Mouse (Mus musculus) thymus, adult 18-20 months (tissue): Measurements from ENCODE around the gene Gas2.

Experiments used
- DNase-seq, 2 experiments: peaks; one replicate each; pipeline ENCODE4 v3.0.0; 2022; ENCODE audit warnings: mixed read lengths in 2 of 2

The Gas2 gene

GRCm38 (mm10) chr7:51885345-51885744 is 23.5 kb downstream of the Gas2 start:
- no peak for DNase-seq

- DNase-seq = no peak
Measured at GRCm38 (mm10) chr7:51887678-51888567, 26.1 kb downstream of the Gas2 start.

GRCm38 (mm10) chr7:51889601-51890000 is 27.8 kb downstream of the Gas2 start:
- DNase-seq = no peak

GRCm38 (mm10) chr7:51892224-51892965 is 30.6 kb downstream of the Gas2 start:
- no peak for DNase-seq

- no peak for DNase-seq
Measured at GRCm38 (mm10) chr7:51893008-51893407, 31.2 kb downstream of the Gas2 start.

GRCm38 (mm10) chr7:51894133-51894801 is 32.5 kb downstream of the Gas2 start:
- no peak for DNase-seq

GRCm38 (mm10) chr7:51894939-51895338 is 33.1 kb downstream of the Gas2 start:
- DNase-seq = no peak

- DNase-seq = no peak
Measured at GRCm38 (mm10) chr7:51899066-51899465, 37.3 kb downstream of the Gas2 start.

- no peak for DNase-seq
Measured at GRCm38 (mm10) chr7:51913292-51914050, 51.7 kb downstream of the Gas2 start.

GRCm38 (mm10) chr7:51914132-51914531 is 52.3 kb downstream of the Gas2 start:
- no peak for DNase-seq

GRCm38 (mm10) chr7:51928761-51929519 is 67.1 kb downstream of the Gas2 start:
- no peak for DNase-seq

- no peak for DNase-seq
Measured at GRCm38 (mm10) chr7:51931217-51931616, 69.4 kb downstream of the Gas2 start.

- no peak for DNase-seq
Measured at GRCm38 (mm10) chr7:51937337-51937736, 75.5 kb downstream of the Gas2 start.

GRCm38 (mm10) chr7:51940461-51940860 is 78.6 kb downstream of the Gas2 start:
- no peak for DNase-seq

GRCm38 (mm10) chr7:51955424-51956041 is 93.7 kb downstream of the Gas2 start:
- DNase-seq = no peak

GRCm38 (mm10) chr7:51957766-51958165 is 96.0 kb downstream of the Gas2 start:
- no peak for DNase-seq

GRCm38 (mm10) chr7:51960698-51961374 is 99.0 kb downstream of the Gas2 start:
- DNase-seq = no peak

- DNase-seq = no peak
Measured at GRCm38 (mm10) chr7:51962219-51962952, 100.6 kb downstream of the Gas2 start.

- no peak for DNase-seq
Measured at GRCm38 (mm10) chr7:51964681-51965080, 102.9 kb downstream of the Gas2 start.

GRCm38 (mm10) chr7:51967581-51967980 is 105.8 kb downstream of the Gas2 start:
- no peak for DNase-seq
